Mouse (Mus musculus): ENCODE measurements at regions not wholly inside any gene's neighbourhood (a gene's known extent, or its start where the extent isn't known, plus 50 kb on each side); places are given as distances from the start of the nearest gene placed in this dataset.

DNA sequence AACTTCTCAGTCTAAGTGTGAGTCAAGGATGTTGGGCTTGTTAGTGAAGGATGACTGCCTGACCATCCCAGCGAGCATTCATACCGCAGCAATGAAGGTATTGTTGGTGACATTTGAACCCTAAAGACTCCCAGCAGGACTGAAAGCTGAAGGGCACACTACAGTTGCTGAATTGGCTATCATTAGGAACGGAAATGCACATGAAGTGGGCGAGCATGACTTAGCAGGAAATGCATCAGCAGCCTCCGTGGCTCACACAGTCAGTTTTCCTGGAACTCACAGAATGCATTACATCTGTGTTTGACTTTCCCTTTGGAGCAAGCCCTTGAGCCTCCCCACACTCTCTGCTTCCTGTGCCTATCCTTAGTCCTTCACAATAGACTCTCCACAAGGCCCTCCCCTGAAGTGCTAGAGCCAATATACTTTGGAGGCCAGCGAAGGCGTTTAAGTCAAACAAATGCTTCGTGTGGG, 63.9 kb downstream of the Tmco5 start:
- no peak for DNase-seq

DNA sequence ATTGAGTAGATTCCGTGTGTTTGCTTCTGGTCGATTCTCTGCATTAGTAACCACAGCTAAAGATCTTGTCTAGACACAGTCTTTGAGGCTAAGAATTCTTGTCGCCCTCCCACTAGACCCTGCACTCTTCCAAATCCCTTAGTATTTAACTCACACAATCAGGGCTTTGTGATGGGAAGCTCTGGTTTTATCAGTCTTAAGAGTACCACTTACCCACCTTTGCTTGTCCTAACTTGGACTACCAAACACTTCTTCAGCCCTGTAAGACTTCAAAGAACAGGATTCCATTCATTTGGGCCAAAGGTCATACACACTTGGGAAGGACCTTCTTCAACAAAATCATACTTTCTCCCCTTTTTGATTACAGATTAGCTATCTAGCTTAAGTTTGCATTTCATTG, 70.0 kb downstream of the Tmco5 start:
- intact Hi-C loops (cut with DNase I): no loop called here
- DNase-seq: no peak

More for the DNA sequence above, 63.9 kb downstream of the Tmco5 start:
- intact Hi-C loops (cut with DNase I): no loop called here

DNA sequence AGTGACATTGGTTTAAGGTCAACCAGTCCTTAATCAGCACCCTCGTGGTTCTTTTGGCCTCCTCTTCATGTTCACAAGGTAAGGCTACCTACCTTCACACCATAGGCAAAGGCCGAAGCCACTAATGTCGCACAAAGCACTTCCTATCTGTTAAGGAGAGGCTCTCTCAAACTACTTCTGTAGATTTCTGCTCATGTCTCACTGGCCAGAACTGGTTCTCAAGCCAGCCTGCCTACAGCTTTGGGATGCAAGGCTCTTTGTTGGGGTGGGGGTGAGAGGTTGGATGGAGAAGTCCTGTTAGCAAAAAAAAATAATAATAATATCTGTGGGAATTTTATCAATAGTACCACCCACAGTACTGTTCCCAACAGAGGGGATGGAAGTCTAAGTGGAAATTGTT, 71.2 kb downstream of the Tmco5 start:
- DNase-seq: no peak
- intact Hi-C loops (cut with DNase I): no loop called here

DNA sequence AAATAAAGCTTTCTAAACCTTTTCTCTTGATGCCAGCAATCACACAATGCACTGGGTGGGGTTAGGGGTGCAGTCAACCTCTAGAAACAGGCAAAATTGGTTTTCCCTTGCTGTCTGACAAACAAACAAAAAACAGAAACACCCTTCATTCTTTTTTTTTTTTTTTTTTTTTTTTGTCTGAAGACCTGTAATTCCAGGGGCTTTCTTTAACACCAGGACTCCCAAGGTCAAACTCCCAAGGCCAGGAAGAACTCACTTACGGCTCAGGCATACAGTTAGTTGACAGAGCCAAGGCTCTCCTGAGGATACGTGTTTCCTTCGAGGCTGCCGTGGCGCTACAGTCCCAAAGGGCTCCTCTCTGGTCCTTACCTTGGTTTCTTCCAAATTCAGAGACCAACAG, 71.7 kb downstream of the Tmco5 start:
- no peak for DNase-seq
- intact Hi-C loops (cut with DNase I): no loop called here

DNA sequence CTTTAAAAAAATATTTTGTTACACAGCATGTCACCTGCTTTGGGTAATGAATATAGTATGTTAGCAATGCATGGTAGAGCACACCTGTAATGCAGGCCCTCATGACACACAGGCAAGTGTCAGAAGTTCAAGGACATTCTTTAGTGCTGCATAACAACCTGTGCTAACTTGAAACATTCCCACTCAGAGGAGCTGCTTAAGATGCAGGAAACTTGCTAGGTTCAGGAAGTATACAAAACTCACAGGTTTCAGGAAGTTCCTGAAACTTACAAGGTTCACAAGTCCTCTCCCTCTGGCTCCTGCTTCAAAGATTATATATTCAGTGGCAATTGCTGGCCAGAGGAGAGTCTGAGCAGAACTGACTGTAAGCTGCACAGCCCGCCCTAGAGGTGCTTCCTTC, 73.0 kb downstream of the Tmco5 start:
- no peak for DNase-seq
- intact Hi-C loops (cut with DNase I): no loop called here

DNA sequence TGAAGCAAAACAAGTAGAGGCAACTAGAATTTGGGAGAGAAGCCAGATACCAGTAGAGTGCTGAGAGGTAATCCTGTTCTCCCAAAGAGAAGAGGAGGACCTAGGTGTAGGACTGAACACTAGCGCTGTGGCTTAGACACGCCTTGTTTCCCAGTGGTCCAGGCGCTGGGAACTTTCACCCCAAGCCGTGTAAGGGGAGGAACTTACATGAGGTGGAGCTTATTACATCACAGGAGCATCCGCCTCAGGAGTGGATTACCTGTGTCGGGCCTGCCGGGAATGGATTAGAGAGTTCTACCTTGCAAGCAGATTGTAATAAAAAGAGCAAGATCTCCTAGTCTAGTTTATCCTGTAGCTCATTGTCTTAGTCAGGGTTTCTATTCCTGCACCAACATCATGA, 75.8 kb downstream of the Tmco5 start:
- intact Hi-C loops (cut with DNase I): no loop called here
- no peak for DNase-seq

DNA sequence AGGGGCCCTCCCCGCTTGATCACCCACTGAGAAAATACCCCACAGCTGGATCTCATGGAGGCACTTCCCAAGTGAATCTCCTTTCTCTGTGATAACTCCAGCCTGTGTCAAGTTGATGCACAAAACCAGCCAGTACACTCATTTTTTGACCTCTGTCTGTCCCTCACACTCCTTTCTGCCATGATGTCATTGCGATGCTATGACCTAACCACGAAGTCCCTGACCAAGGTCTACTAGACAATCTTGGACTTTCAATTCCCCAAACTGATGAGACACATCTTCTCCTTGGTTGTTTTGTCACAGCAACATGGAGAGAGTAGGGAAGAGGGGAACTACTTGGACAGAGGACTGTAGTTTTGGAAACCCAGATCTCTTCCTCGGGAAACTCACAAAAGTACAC, 76.4 kb downstream of the Tmco5 start:
- DNase-seq: no peak
- intact Hi-C loops (cut with DNase I): no loop called here

DNA sequence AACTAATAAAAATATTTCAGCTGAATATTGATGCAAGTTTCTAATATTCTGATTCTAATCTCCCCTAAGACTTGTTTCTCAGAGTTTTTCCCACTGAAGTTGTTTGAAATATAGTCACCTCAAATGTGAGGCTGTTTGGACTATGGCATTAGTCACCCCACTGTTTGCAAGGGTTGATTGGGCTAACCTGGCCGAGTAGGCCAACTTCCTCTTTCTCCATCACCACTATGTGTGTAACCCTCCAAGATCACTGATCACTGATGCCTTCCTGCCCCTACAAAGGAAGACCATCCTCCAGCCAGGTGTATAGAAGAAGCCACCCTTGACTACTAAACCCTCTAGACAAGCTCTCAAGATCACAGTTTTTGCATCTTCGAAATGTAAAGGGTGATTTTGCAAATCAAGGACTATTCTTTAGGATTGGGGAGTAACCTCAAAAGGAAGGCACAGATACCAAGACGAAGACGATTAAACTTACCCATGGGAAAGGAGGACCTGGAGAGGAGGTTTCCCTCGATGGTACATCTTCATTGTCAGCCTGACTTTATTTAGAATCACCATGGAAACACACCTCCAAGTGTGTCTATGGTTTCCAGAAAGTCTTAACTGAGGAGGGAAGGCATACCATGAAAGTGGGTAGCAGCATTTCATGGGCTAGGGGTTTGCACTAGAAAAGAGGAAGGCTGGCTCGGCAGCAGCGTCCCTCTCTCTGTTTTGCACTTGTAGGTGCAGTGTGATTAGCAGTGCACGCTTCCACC, 84.8 kb downstream of the Tmco5 start:
- intact Hi-C loops (cut with DNase I): no loop called here
- no peak for DNase-seq

DNA sequence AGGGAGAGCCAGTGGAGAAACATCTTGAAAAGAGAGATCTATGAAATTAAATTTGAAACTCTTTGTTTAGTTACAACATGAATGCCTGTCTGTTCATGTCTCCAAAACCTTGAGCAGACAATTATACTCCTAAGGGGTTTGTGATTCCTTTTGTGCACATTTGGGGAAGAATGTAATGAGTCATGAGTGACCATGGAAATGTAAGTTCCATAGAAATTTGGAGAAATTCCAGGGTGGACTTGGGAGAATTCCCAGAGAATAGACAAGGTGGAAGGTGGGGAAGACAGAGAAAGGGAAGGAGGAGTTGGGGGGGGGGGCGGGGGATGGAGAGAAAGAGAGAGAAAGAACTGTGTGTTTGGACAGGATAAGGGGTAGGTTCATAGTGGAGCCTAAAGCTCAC, 87.8 kb downstream of the Tmco5 start:
- intact Hi-C loops (cut with DNase I): loop anchor here (5.0 kb wide), 1 partner anchor 49 kb away; no protein-coding TSS in a partner anchor
- DNase-seq: no peak

DNA sequence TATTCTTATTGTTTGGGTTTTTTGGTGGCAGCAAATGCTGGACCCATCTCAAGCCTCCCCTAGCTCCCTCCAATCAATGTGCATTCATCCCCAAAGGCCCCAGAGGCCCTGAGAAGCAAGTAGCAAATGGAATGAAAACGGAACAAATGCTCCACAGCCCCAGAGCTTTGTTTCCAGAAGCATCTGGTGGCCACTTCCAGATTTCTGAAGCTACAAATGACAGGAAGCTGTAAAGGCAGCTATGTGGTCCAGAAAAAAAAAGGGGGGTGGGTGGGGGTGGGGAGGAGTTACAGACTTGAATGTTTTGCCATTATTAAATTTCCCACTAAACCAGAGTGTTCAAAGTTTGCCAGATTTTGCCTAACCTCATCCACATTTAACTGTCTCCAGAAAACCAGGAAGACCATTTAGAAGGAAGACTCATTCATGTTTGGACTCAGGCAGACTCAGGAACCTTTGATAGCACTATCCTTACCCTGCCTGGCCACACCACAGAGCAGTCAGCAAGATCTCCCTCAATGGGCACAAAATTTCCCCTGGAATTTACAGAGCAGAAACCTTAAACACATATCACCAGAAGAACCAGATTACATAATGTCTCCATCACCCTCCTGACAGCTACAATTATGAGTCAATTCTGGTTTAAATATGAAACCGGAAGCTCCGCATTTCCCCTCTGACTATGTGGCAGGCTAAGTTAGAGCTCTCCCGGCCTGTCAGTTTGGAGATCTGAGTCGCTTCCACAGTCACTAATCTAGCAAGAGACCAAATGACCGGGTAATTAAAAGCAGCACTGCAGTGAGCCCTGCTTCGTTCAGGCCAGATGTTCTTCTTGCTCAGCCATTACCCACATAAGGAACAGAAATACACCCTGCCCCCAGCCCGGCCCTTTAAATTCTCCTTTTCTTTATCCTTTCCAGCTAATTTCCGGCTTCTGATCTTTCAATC, 93.4 kb downstream of the Tmco5 start:
- intact Hi-C loops (cut with DNase I): loop anchor here (2.0 kb wide), 1 partner anchor 209 kb away; no protein-coding TSS in a partner anchor
- DNase-seq: peak; percentile 24 to 37

DNA sequence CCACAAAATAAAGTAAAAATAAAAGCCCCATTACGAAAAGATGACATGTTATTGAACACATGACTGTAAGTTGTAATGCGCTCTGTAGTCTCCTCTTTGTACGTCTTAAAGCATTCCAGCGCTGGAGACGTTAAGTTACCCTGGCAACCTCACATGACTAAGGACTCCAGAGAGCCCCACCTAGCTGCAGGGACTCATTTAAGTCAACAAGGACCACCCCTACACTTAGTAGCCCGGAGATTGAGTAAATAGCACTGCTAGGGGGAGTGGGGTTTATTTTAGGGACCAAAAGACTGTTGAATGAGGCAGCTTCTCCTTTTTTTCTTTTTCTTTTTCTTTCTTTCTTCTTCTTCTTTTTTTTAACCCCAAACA, 94.1 kb downstream of the Tmco5 start:
- intact Hi-C loops (cut with DNase I): no loop called here
- DNase-seq: no peak

DNA sequence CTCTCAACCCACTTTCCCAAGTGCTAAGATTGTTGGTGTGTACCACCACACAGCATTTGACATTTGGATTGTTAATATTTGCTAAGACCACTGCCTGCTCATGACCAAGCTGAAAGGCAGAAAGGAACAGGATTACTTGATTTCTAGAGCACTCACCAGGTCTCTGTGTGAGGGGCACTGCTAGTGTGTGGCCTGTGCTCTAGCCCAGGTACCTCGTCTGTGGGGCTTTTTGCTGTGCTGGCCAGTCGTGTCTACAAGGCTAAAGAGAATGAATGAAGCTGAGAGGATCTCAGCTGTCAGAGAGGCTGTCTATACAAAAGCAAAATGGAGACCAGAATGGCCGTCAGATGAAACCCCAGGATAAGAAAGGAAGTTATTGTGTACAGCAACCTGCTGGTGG, 95.0 kb downstream of the Tmco5 start:
- intact Hi-C loops (cut with DNase I): no loop called here
- no peak for DNase-seq

DNA sequence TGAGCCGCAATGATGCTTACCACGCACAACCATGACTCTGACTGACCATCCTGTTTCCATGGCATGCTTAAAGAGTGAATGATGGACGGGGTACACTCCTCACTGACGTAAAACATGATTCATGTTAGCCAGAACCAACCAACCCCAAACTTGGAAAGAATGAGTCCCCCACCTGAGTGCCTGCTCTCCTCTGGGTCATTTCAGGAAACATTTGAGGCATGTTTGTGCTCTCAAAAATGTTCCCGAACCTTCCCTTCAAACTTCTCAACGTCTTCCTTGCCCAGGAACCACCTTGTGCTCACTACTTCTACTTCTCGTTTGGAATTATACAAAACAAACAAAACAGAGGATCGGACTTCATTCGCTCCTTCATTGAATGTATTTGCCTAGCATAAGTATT, 95.7 kb downstream of the Tmco5 start:
- DNase-seq: no peak
- intact Hi-C loops (cut with DNase I): no loop called here

DNA sequence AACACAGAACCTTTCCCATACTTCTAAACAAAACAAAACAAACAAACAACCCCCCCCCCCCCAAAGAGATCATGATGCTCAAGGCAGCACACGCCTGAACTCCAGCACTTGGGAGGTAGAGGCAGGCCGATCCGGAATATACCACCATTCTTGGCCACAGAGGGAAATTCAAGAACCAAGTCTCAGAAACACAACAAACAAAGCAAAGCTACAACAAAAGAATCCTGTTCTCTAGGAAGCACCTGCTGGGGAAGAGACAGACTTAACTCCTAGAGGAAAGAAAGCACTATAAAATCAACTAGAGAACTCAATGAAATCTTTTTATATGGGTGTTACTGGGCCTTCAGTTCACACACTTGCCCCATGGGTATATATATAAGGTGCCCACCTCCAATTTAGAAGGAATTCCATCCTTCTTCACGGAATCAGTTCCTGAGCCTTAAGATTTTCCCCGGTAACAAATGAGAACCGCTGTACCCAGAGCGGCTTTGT, 96.1 kb downstream of the Tmco5 start:
- no peak for DNase-seq
- intact Hi-C loops (cut with DNase I): no loop called here

DNA sequence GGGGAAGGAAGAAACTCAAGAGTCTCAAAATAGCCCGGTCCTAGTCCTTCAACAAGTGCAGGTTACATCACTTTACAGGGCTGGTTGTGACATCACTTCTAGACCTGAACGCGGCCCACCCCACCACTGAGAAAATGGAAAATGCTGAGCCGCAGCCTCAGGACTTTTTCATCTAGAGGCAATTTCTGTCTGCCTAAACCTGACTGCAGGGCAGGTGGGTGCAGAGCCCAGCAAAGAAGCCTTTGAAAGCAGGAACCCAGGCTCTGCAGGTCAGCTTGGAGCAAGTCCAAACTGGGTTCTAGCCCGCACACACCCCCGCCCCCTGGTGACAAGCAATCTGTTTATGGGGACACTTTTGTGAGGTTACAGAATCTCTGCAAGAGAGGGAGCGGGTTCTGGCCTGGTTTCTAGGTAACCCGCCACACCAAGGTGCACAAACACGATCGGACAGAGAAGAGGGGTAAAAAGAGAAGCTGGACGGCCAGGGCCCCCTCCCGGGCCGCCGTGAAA, 96.7 kb downstream of the Tmco5 start:
- intact Hi-C loops (cut with DNase I): no loop called here
- peak; percentile 34 to 53 for DNase-seq

DNA sequence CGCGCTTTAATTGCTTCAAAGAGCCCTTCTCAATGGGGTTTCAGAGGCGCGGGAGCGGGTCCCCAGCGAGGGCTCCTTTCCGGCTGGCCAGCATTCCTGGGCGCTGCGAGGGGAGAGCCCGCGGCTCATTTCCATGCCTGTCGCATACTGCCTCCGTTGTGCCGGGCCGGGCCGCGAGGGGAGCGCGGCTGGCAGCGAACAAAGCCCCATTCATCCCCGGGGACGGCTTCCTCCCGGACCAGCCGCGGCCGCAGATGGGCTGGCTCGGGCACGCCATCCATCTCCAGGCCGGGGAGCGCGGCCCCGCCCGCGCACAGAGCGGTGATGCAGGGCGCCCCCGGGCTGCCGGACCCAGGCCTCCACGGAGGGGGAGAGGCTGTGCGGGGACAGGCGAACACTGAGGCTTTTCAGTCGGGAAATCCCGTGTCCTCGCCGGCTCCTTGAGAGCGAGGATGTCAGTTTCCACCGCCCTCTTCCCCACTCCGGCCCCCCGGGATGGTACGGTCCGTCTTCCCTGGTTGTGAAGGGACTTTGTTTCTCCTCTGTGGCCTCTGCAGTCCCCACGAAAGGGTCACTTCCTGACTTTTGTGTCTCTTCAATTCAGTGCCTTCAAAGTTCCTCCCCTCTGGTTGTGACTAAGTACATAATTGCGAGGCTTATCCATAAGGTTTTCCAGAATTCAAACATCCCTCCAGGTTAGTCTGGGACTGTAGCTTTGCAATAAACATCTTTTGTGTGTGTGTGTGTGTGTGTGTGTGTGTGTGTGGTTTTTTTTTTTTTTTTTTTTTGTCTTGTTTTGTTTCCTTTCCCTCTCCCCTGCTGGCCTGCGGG, 97.3 kb downstream of the Tmco5 start:
- intact Hi-C loops (cut with DNase I): loop anchor here (2.0 kb wide), 2 partner anchors 75 to 145 kb away; partner anchors contain the start of gene Spred1
- DNase-seq: peak; percentile 82 to 83

DNA sequence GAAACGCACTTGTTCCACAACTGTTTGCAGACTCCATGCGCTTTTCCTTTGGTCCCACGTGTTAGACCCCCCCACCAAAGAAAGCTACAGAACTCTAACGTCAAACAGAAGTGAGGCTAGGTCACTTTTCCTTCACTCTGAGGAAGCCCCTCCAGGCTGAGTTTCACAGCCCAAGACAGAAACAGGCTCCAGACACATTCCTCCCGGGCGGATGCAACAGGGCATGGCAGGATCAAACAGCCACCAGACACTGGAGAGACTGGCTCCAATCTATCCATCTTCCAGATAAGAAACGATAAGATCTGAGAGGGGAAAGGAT, 97.9 kb downstream of the Tmco5 start:
- intact Hi-C loops (cut with DNase I): loop anchor here (2.0 kb wide), 2 partner anchors 76 to 144 kb away; partner anchors contain the start of gene Spred1
- DNase-seq: peak in 1 of 2 experiments; percentile 28

DNA sequence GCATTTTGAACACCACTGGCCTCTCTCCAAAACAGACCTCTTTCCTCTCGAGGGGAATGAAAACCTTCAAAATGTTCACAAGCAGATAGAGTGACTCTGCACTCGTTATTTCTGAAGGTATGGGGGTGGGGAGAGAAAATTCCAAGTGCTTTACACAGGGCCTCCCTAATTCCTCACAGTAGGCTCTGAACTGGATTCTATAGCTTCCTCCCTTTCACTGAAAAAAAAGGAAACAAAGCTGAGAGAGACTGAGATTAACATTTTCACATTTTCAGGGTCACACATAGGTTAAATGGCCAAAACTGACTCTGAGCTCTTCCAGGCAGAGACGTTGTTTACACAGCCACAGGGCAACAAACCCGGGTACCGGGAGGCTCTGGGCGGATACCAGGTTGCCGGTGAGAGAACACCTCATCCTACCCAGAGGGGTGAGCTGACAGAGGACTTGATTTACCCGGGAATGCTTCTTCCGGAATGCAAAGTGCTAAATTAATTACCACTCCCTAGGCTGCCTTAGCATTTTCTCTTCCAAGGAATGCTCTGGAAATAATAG, 98.5 kb downstream of the Tmco5 start:
- intact Hi-C loops (cut with DNase I): loop anchor here (2.0 kb wide), 2 partner anchors 76 to 144 kb away; partner anchors contain the start of gene Spred1

DNA sequence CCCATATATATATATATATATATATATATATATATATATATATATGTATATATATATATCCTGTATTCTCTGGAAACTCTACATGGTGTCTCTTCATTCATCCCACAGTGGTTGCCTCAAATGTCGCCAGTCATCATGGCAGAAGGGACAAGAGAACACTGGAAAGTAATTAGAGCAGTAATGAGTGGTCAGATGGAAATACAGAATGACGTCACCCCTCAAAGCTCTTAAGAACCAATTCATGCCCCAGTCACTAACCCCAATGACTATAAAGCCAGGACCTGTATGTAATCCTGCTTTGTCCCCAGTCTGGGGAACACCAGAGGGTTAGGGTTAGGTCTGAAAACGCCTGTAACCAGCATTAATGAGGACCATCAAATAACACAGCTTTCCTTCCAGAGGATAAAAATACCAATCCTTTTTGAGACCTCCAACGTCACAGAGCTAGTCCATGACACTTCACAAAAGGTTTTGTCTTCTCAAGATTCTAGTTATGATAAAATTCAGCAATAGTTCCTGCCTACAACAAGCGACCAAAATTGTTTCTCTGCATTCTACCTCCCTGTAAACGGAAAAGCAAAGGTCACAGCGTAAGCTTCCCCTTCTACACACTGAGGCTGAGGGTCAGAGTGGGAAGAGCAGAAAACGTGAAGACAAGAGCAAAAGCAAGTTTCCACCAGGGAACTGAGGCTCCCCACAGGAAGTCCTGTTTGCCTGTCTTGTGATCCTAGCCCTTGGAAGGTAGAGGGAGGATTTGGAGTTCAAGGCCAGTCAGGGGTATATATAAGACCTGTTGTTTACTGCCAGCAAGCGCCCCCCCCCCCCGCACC, 99.5 kb downstream of the Tmco5 start:
- no peak for DNase-seq
- intact Hi-C loops (cut with DNase I): loop anchor here (2.0 kb wide), 3 partner anchors 41 to 143 kb away; partner anchors contain the start of gene Spred1

More for the DNA sequence above, 98.5 kb downstream of the Tmco5 start:
- no peak for DNase-seq
